7 mouse cellular contexts compared by ENCODE assay signal in the genomic region with DNA sequence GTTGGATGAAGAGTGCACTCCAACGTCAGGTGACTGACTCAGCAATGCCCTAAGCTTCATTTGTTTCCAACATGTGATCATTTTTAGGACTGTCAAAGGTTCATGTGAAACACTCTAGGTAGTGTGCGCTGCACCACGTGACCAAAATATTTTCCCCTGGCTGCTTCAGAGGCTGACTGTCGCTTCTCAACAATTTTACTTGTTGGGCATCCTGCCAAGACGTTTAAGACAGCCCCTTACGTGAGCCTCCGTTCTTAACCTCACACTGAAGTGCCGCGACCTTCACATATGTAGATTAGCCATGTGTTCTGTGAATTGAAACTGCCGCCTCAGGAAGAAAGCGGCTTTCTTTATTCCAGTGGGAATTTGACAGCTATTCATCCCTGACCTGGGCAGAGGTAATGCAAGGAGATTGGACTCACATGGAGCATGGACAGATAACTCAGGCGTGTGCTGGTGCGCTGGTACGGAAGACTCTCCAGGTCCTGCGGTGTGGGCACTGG. TPM values are rescaled to one million over a fixed set of nuclear protein-coding genes. Genes with fewer than 3 reads are reported as not detected.
DNase-seq lines count a peak whose midpoint lies in the region; ATAC-seq and TF ChIP-seq lines count a peak whose summit lies in the region.

No protein-coding gene starts in this region.

- peak overlapping the region; percentile 46 for H3K4me2 ChIP-seq in limb, embryonic 13.5 days (replicated peaks)

- H3K27ac ChIP-seq in ES-E14 (ENCODE audit: insufficient read depth, low read depth, low read length, poor library complexity, severe bottlenecking) = no peak overlapping the region
- no peak overlapping the region for H3K27ac ChIP-seq in embryonic facial prominence, embryonic 10.5 days (replicated peaks)
- no peak overlapping the region for H3K27ac ChIP-seq in hindbrain, embryonic 10.5 days
- no peak overlapping the region for H3K27ac ChIP-seq in limb, embryonic 13.5 days

- ATAC-seq in limb, embryonic 13.5 days (ENCODE audit: low FRiP score, low read depth) = peak; percentile 72

- no peaks in the 10 kb centered on the region for H3K27me3 ChIP-seq in embryonic facial prominence, embryonic 10.5 days (replicated peaks; ENCODE audit: low read depth, poor library complexity, severe bottlenecking)
- no peaks in the 10 kb centered on the region for H3K27me3 ChIP-seq in hindbrain, embryonic 10.5 days (ENCODE audit: insufficient read depth, poor library complexity, severe bottlenecking)
- H3K27me3 ChIP-seq in limb, embryonic 13.5 days = no peaks in the 10 kb centered on the region

- H3K9ac ChIP-seq in ES-E14 (ENCODE audit: insufficient read depth, low read depth, low read length, poor library complexity, severe bottlenecking) = no peak overlapping the region
- no peak overlapping the region for H3K9ac ChIP-seq in limb, embryonic 13.5 days

- H3K9me3 ChIP-seq in ES-E14 (ENCODE audit: control insufficient read depth, insufficient read depth, low read depth, low read length) = no peaks in the 10 kb centered on the region
- H3K9me3 ChIP-seq in embryonic facial prominence, embryonic 10.5 days = no peaks in the 10 kb centered on the region
- H3K9me3 ChIP-seq in hindbrain, embryonic 10.5 days = no peaks in the 10 kb centered on the region
- no peaks in the 10 kb centered on the region for H3K9me3 ChIP-seq in limb, embryonic 13.5 days

- in situ Hi-C loops in ES-E14 (cut with MboI; ENCODE audit: low sequenced_read_pairs in 2 of 2, unreplicated experiment in 2 of 2) = no loop called here

- peaks cover 0 to 18% of the 10 kb centered on the region in 2 experiments; a peak in 2 of 4 replicates for H3K4me1 ChIP-seq in ES-E14 (ENCODE audit: control insufficient read depth in 2 of 2, insufficient read depth in 2 of 2, low read length in 2 of 2, poor library complexity in 1 of 2)
- H3K4me1 ChIP-seq in embryonic facial prominence, embryonic 10.5 days = peaks cover 93% of the 10 kb centered on the region
- peaks cover 96% of the 10 kb centered on the region for H3K4me1 ChIP-seq in hindbrain, embryonic 10.5 days (replicated peaks)
- H3K4me1 ChIP-seq in limb, embryonic 13.5 days = peaks cover 91% of the 10 kb centered on the region

- 23% methylated on average over 15 of the region's 15 CpGs for WGBS in embryonic facial prominence, embryonic 10.5 days
- 14% methylated on average over 15 of the region's 15 CpGs for WGBS in hindbrain, embryonic 10.5 days
- 16% methylated on average over 15 of the region's 15 CpGs for WGBS in limb, embryonic 13.5 days

- H3K36me3 ChIP-seq in ES-E14 (ENCODE audit: control insufficient read depth, insufficient read depth, low read length, poor library complexity, severe bottlenecking) = no peaks in the 10 kb centered on the region; the same call in 1 of the 2 replicates
- H3K36me3 ChIP-seq in embryonic facial prominence, embryonic 10.5 days (replicated peaks) = no peaks in the 10 kb centered on the region
- H3K36me3 ChIP-seq in hindbrain, embryonic 10.5 days = no peaks in the 10 kb centered on the region
- H3K36me3 ChIP-seq in limb, embryonic 13.5 days = no peaks in the 10 kb centered on the region

- no peak for DNase-seq in ES-E14 (ENCODE audit: low read depth, low spot score)
- peak; percentile 34 for DNase-seq in embryonic facial prominence, embryonic 10.5 days (ENCODE audit: low spot score)
- DNase-seq in hindbrain, embryonic 10.5 days (ENCODE audit: low spot score) = peak; percentile 45
- DNase-seq in natural killer cell, adult 2 months (ENCODE audit: low spot score in 2 of 2) = peak; percentile 81 to 87
- no peak for DNase-seq in layer of hippocampus, postnatal 14 days (ENCODE audit: low spot score in 2 of 2)
- DNase-seq in c-Kit-positive CD71-positive TER-119-positive erythroid progenitor cells, embryonic 14.5 days (ENCODE audit: low spot score) = no peak

- H3K4me3 ChIP-seq in ES-E14 (ENCODE audit: insufficient read depth in 1 of 2, low read depth in 1 of 2, low read length in 2 of 2, poor library complexity in 1 of 2, severe bottlenecking in 1 of 2) = no peak overlapping the region
- H3K4me3 ChIP-seq in embryonic facial prominence, embryonic 10.5 days = peak overlapping the region; percentile 21; the same call in 1 of the 2 replicates
- H3K4me3 ChIP-seq in hindbrain, embryonic 10.5 days = peak overlapping the region; percentile 18
- H3K4me3 ChIP-seq in limb, embryonic 13.5 days = peak overlapping the region; percentile 10

TF ChIP-seq in ES-E14, 5 proteins besides CTCF, POLR2A, EP300 and RAD21:
- TF ChIP-seq CHD2 (IDR thresholded peaks at IDR 0.05; ENCODE audit: low read depth, low read length) (no peak), ZC3H11A (IDR thresholded peaks at IDR 0.05; ENCODE audit: borderline replicate concordance, low read depth, low read length) (no peak), ZNF384 (IDR thresholded peaks at IDR 0.05; ENCODE audit: low read depth, low read length) (no peak), HCFC1 (IDR thresholded peaks at IDR 0.05; ENCODE audit: borderline replicate concordance, insufficient read depth, low read length) (0 out of 2 replicates have a peak, but pooled peaks have one; percentile 15), MAFK (IDR thresholded peaks at IDR 0.05; ENCODE audit: insufficient read depth, low read depth, low read length) (peak; percentile 82)

RNA-seq across cellular contexts. Expression of a gene that starts 13.1 kb away (rescaled TPM):
- total RNA-seq in ES-E14 (2012; rRNA removed) = 9.2 and 13.7 TPM in 2 replicates
- 12.4 and 12.7 TPM in 2 replicates for polyA plus RNA-seq in embryonic facial prominence, embryonic 10.5 days (2016; fragmentation: Nextera tagmentation; extraction: Ambion mirVana)
- 10.4 and 11.7 TPM in 2 replicates for polyA plus RNA-seq in hindbrain, embryonic 10.5 days (2016; fragmentation: Nextera tagmentation; extraction: Ambion mirVana)
- polyA plus RNA-seq in limb, embryonic 13.5 days (2015; fragmentation: Nextera tagmentation; extraction: Ambion mirVana) = 12.4 and 12.5 TPM in 2 replicates
- 10 to 100 TPM; 83.5 to 95.2 TPM for total RNA-seq in layer of hippocampus, postnatal 14 days (2021)

Comparison
In these comparisons a context has a peak if more than half of its experiments do, and no peak if none do; other contexts are left out.
1. DNase-seq: peak in embryonic facial prominence, embryonic 10.5 days (single experiment), hindbrain, embryonic 10.5 days (single experiment) and natural killer cell, adult 2 months (2 of 2); none in ES-E14 (single experiment), layer of hippocampus, postnatal 14 days (0 of 2) and c-Kit-positive CD71-positive TER-119-positive erythroid progenitor cells, embryonic 14.5 days (single experiment).
2. H3K4me3 ChIP-seq: peak in embryonic facial prominence, embryonic 10.5 days (single experiment), hindbrain, embryonic 10.5 days (single experiment) and limb, embryonic 13.5 days (single experiment); none in ES-E14 (0 of 2).